Mouse (Mus musculus) midbrain, embryonic 14.5 days (tissue): ENCODE measurements around the gene Nhsl2. TPM values are rescaled to one million over a fixed set of nuclear protein-coding genes. Genes with fewer than 3 reads are reported as not detected.

Experiments used
- ATAC-seq: fragments of 200-750 bp; cut with Nextera tagmentation; 2 replicates; pipeline ENCODE4 v1.8.0; 2017; ENCODE audit warnings: moderate number of reproducible peaks, moderate library complexity; ENCODE audit not compliant: low FRiP score, low TSS enrichment
- DNase-seq: peaks from one replicate; pipeline ENCODE4 v3.0.0-alpha.2; 2015
- H3K27ac ChIP-seq: fragments of 300-500 bp; sonication (generic); replicated peaks from 2 replicates; pipeline ENCODE4 v1.5.1; 2014; ENCODE audit warnings: mild to moderate bottlenecking, low read depth, low read length, moderate library complexity
- H3K27me3 ChIP-seq: fragments of 300-500 bp; sonication (generic); 2 replicates; pipeline ENCODE4 v1.6.1; 2014; ENCODE audit warnings: low read length, control low read depth, mixed read lengths; ENCODE audit not compliant: control insufficient read depth, insufficient read depth
- H3K36me3 ChIP-seq: fragments of 300-500 bp; sonication (generic); 2 replicates; pipeline ENCODE4 v1.6.1; 2014; ENCODE audit warnings: low read length, control low read depth; ENCODE audit not compliant: control insufficient read depth, insufficient read depth
- H3K4me1 ChIP-seq: fragments of 300-500 bp; sonication (generic); 2 replicates; pipeline ENCODE4 v1.6.1; 2014; ENCODE audit warnings: mild to moderate bottlenecking, antibody characterized with exemption, low read length, control low read depth; ENCODE audit not compliant: control insufficient read depth, insufficient read depth
- H3K4me2 ChIP-seq: fragments of 300-500 bp; sonication (generic); 2 replicates; pipeline ENCODE4 v1.6.1; 2014; ENCODE audit warnings: mild to moderate bottlenecking, low read length, moderate library complexity
- H3K4me3 ChIP-seq: fragments of 300-500 bp; sonication (generic); replicated peaks from 2 replicates; pipeline ENCODE4 v1.5.1; 2014; ENCODE audit warnings: low read depth, low read length
- H3K9ac ChIP-seq: fragments of 300-500 bp; sonication (generic); replicated peaks from 2 replicates; pipeline ENCODE4 v1.6.1; 2014; ENCODE audit warnings: mild to moderate bottlenecking, low read length, moderate library complexity
- H3K9me3 ChIP-seq: fragments of 300-500 bp; sonication (generic); 2 replicates; pipeline ENCODE4 v1.6.1; 2016; ENCODE audit warnings: low read length, control low read depth, mixed read lengths; ENCODE audit not compliant: control insufficient read depth
- WGBS: fragments of 180-500 bp; shearing (Covaris S2); extraction: QIAGEN DNeasy Blood & Tissue Kit; methylation state at CpG from one replicate; pipeline ENCODE4 v1.1.7; 2014; 5-methylcytosine and 5-hydroxymethylcytosine counted together
- polyA plus RNA-seq: library from polyadenylated mRNA; unstranded; fragments of >200 nt; fragmentation: Nextera tagmentation; extraction: Ambion mirVana; gene quantifications from 2 replicates; pipeline ENCODE4 v1.2.1, GENCODE M21; 2014

Gene Nhsl2
- polyA plus RNA-seq, 1 experiment from 2014 or later: 7.8 TPM

DNA sequence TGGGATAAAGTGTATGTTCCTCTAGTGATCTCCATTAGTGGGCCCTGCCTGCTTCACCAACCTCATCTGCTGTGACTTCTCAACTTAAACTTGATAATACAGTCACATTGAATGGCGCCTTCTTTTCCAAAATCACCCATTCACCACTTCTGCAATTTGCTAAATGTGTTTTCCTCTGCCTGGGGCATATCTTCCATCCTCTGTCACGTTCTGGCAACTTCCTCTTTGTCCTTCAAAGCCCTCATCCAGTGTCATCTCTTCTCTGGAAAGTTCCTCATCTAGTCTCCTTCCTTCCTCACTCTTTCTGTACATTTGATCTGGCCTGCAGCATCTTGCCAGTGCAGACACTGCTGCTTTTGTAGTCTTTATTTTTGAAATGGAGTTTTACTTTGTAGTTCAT, 158.8 kb downstream of the Nhsl2 start:
- ATAC-seq: no peak
- H3K4me2 ChIP-seq: no peak overlapping the region
- H3K9me3 ChIP-seq: no peaks in the 10 kb centered on the region
- 0 out of 2 replicates have a peak, but pooled peaks cover 4% of the 10 kb centered on the region for H3K4me1 ChIP-seq
- no peak overlapping the region for H3K27ac ChIP-seq
- H3K9ac ChIP-seq: no peak overlapping the region
- 70% methylated on average over 2 of the region's 2 CpGs for WGBS
- DNase-seq: no peak
- H3K36me3 ChIP-seq: no peaks in the 10 kb centered on the region
- no peak overlapping the region for H3K4me3 ChIP-seq
- peaks cover 18% of the 10 kb centered on the region; the same call in 1 of the 2 replicates for H3K27me3 ChIP-seq

DNA sequence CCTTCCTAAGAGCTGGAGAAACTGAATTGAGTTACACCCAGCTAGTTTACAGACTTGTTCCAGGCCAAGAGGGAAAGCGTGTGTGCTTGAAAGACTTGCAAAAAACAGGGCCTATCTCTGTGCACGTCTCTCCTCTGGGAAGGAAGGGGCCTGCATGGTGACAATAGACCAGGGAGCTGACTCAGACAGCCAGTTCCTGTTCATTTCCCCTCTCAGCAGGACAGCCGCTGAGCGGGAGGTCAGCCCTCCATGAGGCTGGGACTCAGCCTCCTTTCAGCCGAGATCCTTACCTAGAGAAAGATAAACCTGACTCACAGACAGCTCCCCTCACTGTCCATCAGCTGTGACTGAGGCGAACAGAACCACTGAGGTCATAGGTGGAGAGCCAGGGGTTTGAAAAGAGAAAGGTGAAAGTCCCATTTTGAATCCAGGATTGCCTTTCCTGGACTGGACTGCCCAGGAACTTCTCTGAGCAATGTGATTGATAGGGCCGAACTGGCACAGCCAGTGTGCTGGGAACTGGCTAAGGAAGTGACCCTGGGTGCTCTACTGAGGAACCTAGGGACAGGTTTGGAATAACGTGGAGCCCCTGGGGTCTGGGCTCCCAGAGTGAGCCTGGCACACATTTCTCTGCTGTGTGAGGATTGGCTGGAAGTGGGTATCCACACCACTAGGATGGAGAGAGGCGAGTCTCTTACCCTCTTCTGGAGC, 168.2 kb downstream of the Nhsl2 start:
- Histone ChIP-seq H3K4me1 (no peaks in the 10 kb centered on the region), H3K36me3 (no peaks in the 10 kb centered on the region), H3K27me3 (no peaks in the 10 kb centered on the region), H3K9me3 (no peaks in the 10 kb centered on the region), H3K4me2 (no peak overlapping the region), H3K4me3 (no peak overlapping the region), H3K27ac (no peak overlapping the region), H3K9ac (no peak overlapping the region)
- WGBS: 44% methylated on average over 9 of the region's 9 CpGs
- DNase-seq: no peak
- no peak for ATAC-seq

DNA sequence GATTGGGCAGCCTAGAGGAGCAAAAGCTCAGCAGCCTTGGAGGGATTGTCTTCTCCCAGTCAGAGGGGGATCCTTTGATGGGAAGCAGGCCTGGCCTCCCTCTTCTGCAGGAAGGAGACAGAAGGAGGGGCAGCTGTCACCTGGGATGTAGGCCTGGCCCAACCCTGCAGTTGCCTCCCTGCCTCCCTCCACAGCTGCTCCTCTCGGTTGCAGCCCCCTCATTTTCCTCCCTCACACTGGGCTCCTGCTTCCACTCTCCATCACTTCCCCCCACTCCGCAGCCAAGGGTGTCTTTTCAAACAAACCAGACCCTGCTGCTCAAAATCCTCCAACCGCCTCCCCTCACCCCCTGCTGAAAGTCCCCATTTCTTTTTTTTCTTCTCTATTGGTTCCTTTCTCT, 169.7 kb downstream of the Nhsl2 start:
- no peaks in the 10 kb centered on the region for H3K4me1 ChIP-seq
- no peaks in the 10 kb centered on the region for H3K9me3 ChIP-seq
- ATAC-seq (no peak), DNase-seq (no peak)
- WGBS: 43% methylated on average over 3 of the region's 3 CpGs
- H3K27ac ChIP-seq: no peak overlapping the region
- 0 out of 2 replicates have a peak, but pooled peaks cover 3% of the 10 kb centered on the region for H3K27me3 ChIP-seq
- H3K36me3 ChIP-seq: no peaks in the 10 kb centered on the region
- no peak overlapping the region for H3K4me2 ChIP-seq
- H3K4me3 ChIP-seq: no peak overlapping the region
- H3K9ac ChIP-seq: no peak overlapping the region

DNA sequence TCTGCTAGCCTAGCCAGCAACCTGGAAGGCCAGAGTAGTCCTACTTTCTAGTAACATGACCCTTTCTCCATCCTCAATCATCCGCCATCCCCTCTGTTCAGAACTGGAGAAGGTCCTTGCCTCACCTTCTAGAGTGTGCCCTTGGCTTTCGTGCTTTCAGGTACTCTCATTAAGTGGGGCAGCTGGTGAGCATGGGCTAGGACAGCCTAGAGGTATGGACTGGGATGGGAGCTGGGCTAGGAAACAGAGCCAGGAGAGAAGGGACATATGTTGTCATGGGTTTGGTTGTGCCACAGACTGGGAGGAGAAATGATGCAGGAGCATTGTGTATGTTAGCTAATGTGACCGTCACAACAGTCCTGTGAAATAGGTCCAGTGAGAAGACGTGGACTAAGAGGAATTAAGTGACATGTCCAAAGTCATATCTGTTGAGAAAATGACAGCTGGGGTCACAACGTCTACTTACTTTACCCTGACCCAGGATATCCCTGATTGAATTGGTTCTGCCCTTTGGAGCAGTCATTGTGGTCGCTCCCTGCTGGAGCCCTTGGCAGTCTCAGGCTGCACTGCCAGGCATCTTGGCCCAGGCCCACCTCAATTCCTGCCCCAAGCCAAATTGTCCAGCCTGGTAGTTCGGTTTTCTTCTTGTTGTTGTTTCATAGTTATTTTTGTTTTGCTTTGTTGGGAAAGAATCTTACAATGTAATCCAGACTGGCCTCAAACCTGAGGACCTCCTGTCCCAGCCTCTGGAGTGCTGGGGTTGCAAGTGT, 170.5 kb downstream of the Nhsl2 start:
- 83% methylated on average over 7 of the region's 7 CpGs for WGBS
- Histone ChIP-seq H3K4me2 (no peak overlapping the region), H3K27me3 (0 out of 2 replicates have a peak, but pooled peaks cover 3% of the 10 kb centered on the region), H3K9me3 (no peaks in the 10 kb centered on the region), H3K4me3 (no peak overlapping the region), H3K27ac (no peak overlapping the region), H3K4me1 (no peaks in the 10 kb centered on the region), H3K9ac (no peak overlapping the region), H3K36me3 (no peaks in the 10 kb centered on the region)
- DNase-seq (no peak), ATAC-seq (no peak)

- WGBS: 74% methylated on average over 3 of the region's 3 CpGs
- no peak overlapping the region for H3K4me2 ChIP-seq
- H3K4me3 ChIP-seq: no peak overlapping the region
- H3K4me1 ChIP-seq: no peaks in the 10 kb centered on the region
- ATAC-seq (no peak), DNase-seq (no peak)
- no peaks in the 10 kb centered on the region for H3K9me3 ChIP-seq
- no peak overlapping the region for H3K27ac ChIP-seq
- no peak overlapping the region for H3K9ac ChIP-seq
- no peaks in the 10 kb centered on the region for H3K36me3 ChIP-seq
- H3K27me3 ChIP-seq: 0 out of 2 replicates have a peak, but pooled peaks cover 3% of the 10 kb centered on the region
Measured at GRCm38 (mm10) chrX:102024976-102025375, 175.8 kb downstream of the Nhsl2 start.

DNA sequence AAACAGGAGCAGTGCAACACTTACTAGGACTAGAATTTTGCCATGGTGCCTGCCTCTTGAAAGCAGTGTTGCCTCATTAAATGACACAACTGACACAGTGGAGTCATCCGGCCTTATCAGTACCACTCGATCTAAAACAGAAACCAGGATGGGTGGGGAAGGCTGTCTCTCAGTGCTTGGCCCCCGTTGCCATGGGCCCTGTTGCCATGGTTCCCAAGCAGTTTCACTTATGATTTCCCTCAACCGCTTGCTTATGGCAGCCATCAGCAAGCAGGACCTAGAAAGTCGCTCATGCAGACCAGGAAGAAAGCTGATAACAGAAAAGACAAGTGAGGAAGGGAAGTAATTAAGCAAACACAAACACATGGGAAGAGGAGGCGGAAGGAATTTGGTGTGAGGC, 182.7 kb downstream of the Nhsl2 start:
- Histone ChIP-seq H3K27me3 (no peaks in the 10 kb centered on the region), H3K36me3 (no peaks in the 10 kb centered on the region), H3K4me1 (peaks cover 4% of the 10 kb centered on the region; the same call in 1 of the 2 replicates), H3K4me3 (no peak overlapping the region), H3K4me2 (no peak overlapping the region), H3K9ac (no peak overlapping the region), H3K27ac (no peak overlapping the region), H3K9me3 (no peaks in the 10 kb centered on the region)
- WGBS: 48% methylated on average over 6 of the region's 6 CpGs
- DNase-seq (peak; percentile 27), ATAC-seq (no peak)

GRCm38 (mm10) chrX:102032431-102032830, 183.2 kb downstream of the Nhsl2 start:
- no peaks in the 10 kb centered on the region for H3K36me3 ChIP-seq
- H3K4me2 ChIP-seq: no peak overlapping the region
- ATAC-seq (no peak), DNase-seq (peak; percentile 19)
- peaks cover 4% of the 10 kb centered on the region; the same call in 1 of the 2 replicates for H3K4me1 ChIP-seq
- WGBS: 54% methylated on average over 8 of the region's 8 CpGs
- no peak overlapping the region for H3K9ac ChIP-seq
- H3K4me3 ChIP-seq: no peak overlapping the region
- no peaks in the 10 kb centered on the region for H3K9me3 ChIP-seq
- H3K27me3 ChIP-seq: no peaks in the 10 kb centered on the region
- H3K27ac ChIP-seq: no peak overlapping the region

DNA sequence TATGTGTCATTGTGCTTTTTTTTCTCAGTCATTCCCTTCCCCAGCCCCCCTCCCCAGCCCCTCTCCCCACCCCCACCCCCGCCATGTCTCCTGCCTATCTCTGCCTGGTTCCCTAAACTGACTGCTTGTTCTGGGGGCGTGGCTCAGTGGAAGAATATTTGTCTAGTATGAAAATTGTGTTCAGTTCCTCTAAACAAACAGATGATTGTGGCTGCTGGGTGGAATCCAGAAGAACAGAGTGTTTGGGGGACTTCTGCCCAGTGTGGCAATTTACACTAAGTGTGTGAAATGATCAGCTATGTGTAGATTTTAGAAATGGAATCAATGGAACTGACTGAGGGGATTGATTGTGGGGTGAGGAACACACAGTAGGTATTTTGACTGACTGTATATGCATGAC, 184.4 kb downstream of the Nhsl2 start:
- no peaks in the 10 kb centered on the region for H3K9me3 ChIP-seq
- H3K27ac ChIP-seq: no peak overlapping the region
- H3K4me1 ChIP-seq: peaks cover 4% of the 10 kb centered on the region; the same call in 1 of the 2 replicates
- H3K9ac ChIP-seq: no peak overlapping the region
- ATAC-seq (no peak), DNase-seq (no peak)
- no peaks in the 10 kb centered on the region for H3K27me3 ChIP-seq
- H3K36me3 ChIP-seq: no peaks in the 10 kb centered on the region
- no peak overlapping the region for H3K4me2 ChIP-seq
- no peak overlapping the region for H3K4me3 ChIP-seq
- WGBS: 78% methylated on average over 2 of the region's 2 CpGs
